Mouse (Mus musculus): Measurements from ENCODE around the gene Pip4k2c. TPM values are rescaled to one million over a fixed set of nuclear protein-coding genes. Genes with fewer than 3 reads are reported as not detected.

The Pip4k2c gene
- 29.9 TPM for polyA plus RNA-seq (2014; fragmentation: Illumina TruSeq; extraction: RNeasy Lipid Tissue Mini Kit (QIAGEN cat#74804); ENCODE audit: insufficient read depth, low read depth, low replicate concordance)

DNA sequence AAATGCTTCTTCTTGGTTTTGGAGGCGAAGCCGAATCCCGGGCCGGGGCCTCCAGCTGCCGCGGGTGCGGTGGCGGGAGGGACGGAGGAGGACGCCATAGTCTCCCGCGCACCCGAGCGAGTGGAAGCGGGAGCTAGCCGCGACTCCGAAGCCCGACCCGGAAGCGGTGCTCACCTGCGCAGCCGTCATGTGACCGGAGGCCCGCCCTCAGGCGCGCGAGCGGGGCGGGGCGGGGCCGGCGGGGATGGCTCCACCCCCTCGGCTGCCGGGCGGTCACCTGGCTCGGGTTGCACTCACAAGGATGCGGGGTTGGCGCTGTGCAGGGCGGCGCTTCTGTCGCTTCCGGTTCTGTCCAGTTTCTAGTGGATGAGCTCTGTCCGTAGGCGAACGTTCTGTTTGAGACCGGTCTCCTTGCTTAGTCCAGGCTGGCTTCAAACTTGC, at the start of gene Pip4k2c:
Gene Pip4k2c (minus strand): TSS at position 172 of the 441 bp plus-strand sequence.

DNA sequence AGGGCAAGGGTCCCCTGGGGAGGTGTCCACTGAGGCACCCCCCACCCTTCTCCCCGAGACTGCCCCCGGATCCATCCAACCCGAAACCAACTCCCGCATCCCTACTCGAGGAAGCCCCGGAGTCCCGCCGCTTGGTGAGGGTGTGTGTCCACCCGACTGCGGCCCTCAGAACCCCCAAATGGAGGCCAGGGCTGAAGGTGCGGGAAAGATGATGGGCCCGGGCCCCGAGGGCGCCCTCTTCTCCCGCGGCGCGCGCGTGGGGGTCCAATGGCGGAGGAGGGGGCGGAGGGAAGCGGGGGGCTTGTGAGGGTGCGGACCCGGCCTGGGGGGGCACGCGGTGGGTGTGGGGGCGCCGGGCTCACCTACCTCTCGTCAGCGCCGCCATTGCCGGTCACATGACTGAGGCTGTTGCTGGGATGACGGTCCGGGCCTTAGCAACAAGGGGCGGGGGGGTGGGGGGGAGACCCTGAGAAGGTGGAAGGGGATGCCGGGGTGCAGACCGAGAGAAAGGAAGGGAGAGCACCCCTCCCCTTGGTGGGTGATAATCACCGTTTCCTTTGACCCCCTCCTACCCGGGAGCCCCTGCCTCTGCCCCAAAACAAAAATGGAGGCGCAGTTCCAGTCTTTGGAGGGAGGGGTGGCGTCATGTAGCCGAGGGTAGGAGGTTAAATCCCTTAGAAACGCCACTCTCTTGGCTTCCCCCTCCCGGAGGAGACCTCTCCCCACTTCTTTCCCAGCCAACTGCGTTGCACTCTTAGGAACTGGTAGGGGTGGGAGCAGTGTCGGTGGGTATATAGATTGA, 15.9 kb downstream of the Pip4k2c start, which contains the start of gene Dtx3:
Gene Dtx3 (minus strand): TSS at position 401 of the 802 bp plus-strand sequence.

DNA sequence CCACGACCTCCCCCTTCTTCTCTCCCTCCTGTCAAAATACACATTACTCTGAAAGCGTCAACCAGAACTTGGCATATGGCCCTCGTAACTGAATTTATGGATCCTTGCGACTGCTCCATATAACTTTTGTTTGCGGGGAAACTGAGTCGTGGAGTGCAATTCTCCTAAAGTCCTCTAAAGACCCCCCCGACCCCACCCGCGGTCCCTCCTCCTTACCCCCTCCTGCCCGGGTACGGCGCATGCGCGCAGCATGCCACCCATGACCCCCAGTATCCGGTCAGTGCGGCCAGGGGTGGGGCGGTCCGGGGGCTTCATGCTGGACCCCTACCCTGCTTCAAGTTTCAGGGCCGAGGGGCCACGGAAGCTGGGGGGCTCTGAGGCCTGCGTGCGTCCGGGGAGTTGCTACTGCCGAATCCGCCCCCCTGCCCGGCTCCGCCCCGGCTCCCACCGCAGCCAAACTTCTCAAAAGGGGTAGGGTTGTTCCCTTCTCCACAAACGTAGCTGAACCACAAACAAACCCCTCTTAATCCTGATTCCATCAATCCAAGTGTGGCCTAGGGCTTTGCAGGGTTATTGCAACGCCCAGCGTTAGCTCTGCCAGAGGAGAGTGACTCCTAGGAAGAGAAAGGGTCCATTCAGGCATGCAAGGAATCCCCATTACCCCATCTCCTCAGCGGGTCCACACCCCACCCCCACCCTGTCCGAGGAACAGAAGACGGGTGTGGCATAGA, 21.6 kb downstream of the Pip4k2c start, which contains the start of gene Arhgef25:
Gene Arhgef25 (minus strand): TSS at position 433 of the 731 bp plus-strand sequence.

GRCm38 (mm10) chr10:127179871-127180694, 31.3 kb downstream of the Pip4k2c start, which contains the start of gene Slc26a10:
Gene Slc26a10 (minus strand): TSS chr10:127180645.

GRCm38 (mm10) chr10:127164631-127165353, 46.6 kb downstream of the Pip4k2c start, which contains the start of gene B4galnt1:
Gene B4galnt1 (plus strand): TSS chr10:127165225.

Other genes starting within 250 kb of the Pip4k2c start
- gene Ctdsp2, start 232.9 kb downstream of the Pip4k2c start, polyA plus RNA-seq (2014; fragmentation: Illumina TruSeq; extraction: RNeasy Lipid Tissue Mini Kit (QIAGEN cat#74804); ENCODE audit: insufficient read depth, low read depth, low replicate concordance) = 93.4 TPM
- gene Avil, start 210.9 kb downstream of the Pip4k2c start, polyA plus RNA-seq (2014; fragmentation: Illumina TruSeq; extraction: RNeasy Lipid Tissue Mini Kit (QIAGEN cat#74804); ENCODE audit: insufficient read depth, low read depth, low replicate concordance) = 0.45 TPM
- 19.3 TPM for gene Tsfm, start 180.7 kb downstream of the Pip4k2c start, polyA plus RNA-seq (2014; fragmentation: Illumina TruSeq; extraction: RNeasy Lipid Tissue Mini Kit (QIAGEN cat#74804); ENCODE audit: insufficient read depth, low read depth, low replicate concordance)
- 12.1 TPM for gene Mettl1, start 170.2 kb downstream of the Pip4k2c start, polyA plus RNA-seq (2014; fragmentation: Illumina TruSeq; extraction: RNeasy Lipid Tissue Mini Kit (QIAGEN cat#74804); ENCODE audit: insufficient read depth, low read depth, low replicate concordance)
- gene Eef1akmt3, start 170.1 kb downstream of the Pip4k2c start, polyA plus RNA-seq (2014; fragmentation: Illumina TruSeq; extraction: RNeasy Lipid Tissue Mini Kit (QIAGEN cat#74804); ENCODE audit: insufficient read depth, low read depth, low replicate concordance) = not detected
- gene Cyp27b1, start 163.3 kb downstream of the Pip4k2c start, polyA plus RNA-seq (2014; fragmentation: Illumina TruSeq; extraction: RNeasy Lipid Tissue Mini Kit (QIAGEN cat#74804); ENCODE audit: insufficient read depth, low read depth, low replicate concordance) = not detected
- gene March9, start 151.4 kb downstream of the Pip4k2c start, polyA plus RNA-seq (2014; fragmentation: Illumina TruSeq; extraction: RNeasy Lipid Tissue Mini Kit (QIAGEN cat#74804); ENCODE audit: insufficient read depth, low read depth, low replicate concordance) = 2.7 TPM
- 183 TPM for gene Cdk4, start 148.1 kb downstream of the Pip4k2c start, polyA plus RNA-seq (2014; fragmentation: Illumina TruSeq; extraction: RNeasy Lipid Tissue Mini Kit (QIAGEN cat#74804); ENCODE audit: insufficient read depth, low read depth, low replicate concordance)
- 71.3 TPM for gene Tspan31, start 141.3 kb downstream of the Pip4k2c start, polyA plus RNA-seq (2014; fragmentation: Illumina TruSeq; extraction: RNeasy Lipid Tissue Mini Kit (QIAGEN cat#74804); ENCODE audit: insufficient read depth, low read depth, low replicate concordance)
- 2.7 TPM for gene Agap2, start 136.3 kb downstream of the Pip4k2c start, polyA plus RNA-seq (2014; fragmentation: Illumina TruSeq; extraction: RNeasy Lipid Tissue Mini Kit (QIAGEN cat#74804); ENCODE audit: insufficient read depth, low read depth, low replicate concordance)
- 76.6 TPM for gene Os9, start 90.5 kb downstream of the Pip4k2c start, polyA plus RNA-seq (2014; fragmentation: Illumina TruSeq; extraction: RNeasy Lipid Tissue Mini Kit (QIAGEN cat#74804); ENCODE audit: insufficient read depth, low read depth, low replicate concordance)
- gene B4galnt1, start 46.4 kb downstream of the Pip4k2c start, polyA plus RNA-seq (2014; fragmentation: Illumina TruSeq; extraction: RNeasy Lipid Tissue Mini Kit (QIAGEN cat#74804); ENCODE audit: insufficient read depth, low read depth, low replicate concordance) = 44.3 TPM
- gene Slc26a10, start 30.9 kb downstream of the Pip4k2c start, polyA plus RNA-seq (2014; fragmentation: Illumina TruSeq; extraction: RNeasy Lipid Tissue Mini Kit (QIAGEN cat#74804); ENCODE audit: insufficient read depth, low read depth, low replicate concordance) = 0.32 TPM
- gene Arhgef25, start 21.5 kb downstream of the Pip4k2c start, polyA plus RNA-seq (2014; fragmentation: Illumina TruSeq; extraction: RNeasy Lipid Tissue Mini Kit (QIAGEN cat#74804); ENCODE audit: insufficient read depth, low read depth, low replicate concordance) = 19.5 TPM
- gene Dtx3, start 15.9 kb downstream of the Pip4k2c start, polyA plus RNA-seq (2014; fragmentation: Illumina TruSeq; extraction: RNeasy Lipid Tissue Mini Kit (QIAGEN cat#74804); ENCODE audit: insufficient read depth, low read depth, low replicate concordance) = 38.5 TPM
- 0.23 TPM for gene Kif5a, start 51.8 kb upstream of the Pip4k2c start, polyA plus RNA-seq (2014; fragmentation: Illumina TruSeq; extraction: RNeasy Lipid Tissue Mini Kit (QIAGEN cat#74804); ENCODE audit: insufficient read depth, low read depth, low replicate concordance)
- 112 TPM for gene Dctn2, start 54.8 kb upstream of the Pip4k2c start, polyA plus RNA-seq (2014; fragmentation: Illumina TruSeq; extraction: RNeasy Lipid Tissue Mini Kit (QIAGEN cat#74804); ENCODE audit: insufficient read depth, low read depth, low replicate concordance)
- gene Mbd6, start 77.4 kb upstream of the Pip4k2c start, polyA plus RNA-seq (2014; fragmentation: Illumina TruSeq; extraction: RNeasy Lipid Tissue Mini Kit (QIAGEN cat#74804); ENCODE audit: insufficient read depth, low read depth, low replicate concordance) = 13.4 TPM
- gene Mars, start 100.2 kb upstream of the Pip4k2c start, polyA plus RNA-seq (2014; fragmentation: Illumina TruSeq; extraction: RNeasy Lipid Tissue Mini Kit (QIAGEN cat#74804); ENCODE audit: insufficient read depth, low read depth, low replicate concordance) = 39.4 TPM
- gene Arhgap9, start 110.4 kb upstream of the Pip4k2c start, polyA plus RNA-seq (2014; fragmentation: Illumina TruSeq; extraction: RNeasy Lipid Tissue Mini Kit (QIAGEN cat#74804); ENCODE audit: insufficient read depth, low read depth, low replicate concordance) = 17.6 TPM
- gene Gli1, start 130.4 kb upstream of the Pip4k2c start, polyA plus RNA-seq (2014; fragmentation: Illumina TruSeq; extraction: RNeasy Lipid Tissue Mini Kit (QIAGEN cat#74804); ENCODE audit: insufficient read depth, low read depth, low replicate concordance) = 1.4 TPM
- not detected for gene Inhbe, start 142.8 kb upstream of the Pip4k2c start, polyA plus RNA-seq (2014; fragmentation: Illumina TruSeq; extraction: RNeasy Lipid Tissue Mini Kit (QIAGEN cat#74804); ENCODE audit: insufficient read depth, low read depth, low replicate concordance)
- not detected for gene Inhbc, start 158.8 kb upstream of the Pip4k2c start, polyA plus RNA-seq (2014; fragmentation: Illumina TruSeq; extraction: RNeasy Lipid Tissue Mini Kit (QIAGEN cat#74804); ENCODE audit: insufficient read depth, low read depth, low replicate concordance)
- 36.0 TPM for gene R3hdm2, start 168.7 kb upstream of the Pip4k2c start, polyA plus RNA-seq (2014; fragmentation: Illumina TruSeq; extraction: RNeasy Lipid Tissue Mini Kit (QIAGEN cat#74804); ENCODE audit: insufficient read depth, low read depth, low replicate concordance)

Measured in lung, adult 10 weeks (tissue).